Mouse (Mus musculus) megakaryocyte, embryonic 14.5 days (primary cell): ENCODE results near the gene Zfp961.

Experiments used
- FLI1 ChIP-seq: IDR thresholded peaks from 2 replicates; pipeline ENCODE4 v1.6.1; 2012; ENCODE audit warnings: low read length, inconsistent platforms, mixed read lengths
- GATA1 ChIP-seq: IDR thresholded peaks from 3 replicates; pipeline ENCODE4 v1.6.1; 2012; ENCODE audit warnings: mixed read lengths, low read length, inconsistent platforms, borderline replicate concordance

DNA sequence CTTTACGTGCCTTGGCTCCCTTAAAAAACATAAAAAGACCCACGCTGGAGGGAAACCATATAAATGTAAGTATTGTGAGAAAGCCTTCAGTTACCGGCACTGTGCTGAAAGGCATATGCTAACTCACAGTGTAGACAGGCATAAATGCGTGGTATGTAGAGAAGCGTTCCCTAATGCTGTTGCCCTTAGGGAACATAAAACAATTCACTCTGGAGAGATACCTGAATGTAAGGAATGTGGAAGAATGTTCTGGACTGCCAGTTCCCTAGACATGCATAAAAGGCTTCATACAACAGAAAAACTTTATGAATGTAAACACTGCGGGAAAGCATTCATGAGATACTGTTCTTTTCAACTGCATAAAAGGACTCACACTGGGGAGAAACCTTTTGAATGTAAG is 17.3 kb downstream of the Zfp961 start:
- no peak for TF ChIP-seq GATA1
- no peak for TF ChIP-seq FLI1
